In the genomic region with DNA sequence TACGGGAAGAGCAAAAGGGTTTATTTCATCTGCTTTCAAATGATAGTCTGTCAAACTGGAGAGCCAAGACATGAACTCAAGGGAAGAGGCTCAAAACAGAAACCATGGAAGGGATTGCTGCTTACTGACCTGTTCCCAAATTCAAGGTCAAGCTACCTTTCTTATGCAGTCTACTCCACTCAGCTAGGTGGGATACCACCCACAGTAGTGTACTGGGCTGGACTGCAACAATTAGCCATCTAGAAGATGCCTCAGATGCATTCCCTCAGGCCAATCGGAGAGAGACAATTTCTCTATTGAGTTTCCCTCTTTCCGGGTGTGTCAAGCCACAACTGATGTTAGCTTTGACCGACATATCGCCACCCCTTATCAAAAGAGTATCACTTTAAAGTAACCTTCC, we compare ENCODE assay signal across 24 mouse cellular contexts. TPM values are rescaled to one million over a fixed set of nuclear protein-coding genes. Genes with fewer than 3 reads are reported as not detected.
"Had no signal": no experiment of that assay in that cellular context is flagged by ENCODE, and none has a peak within 500 bp of the region (broad histone marks: within the 10 kb centered on the region; RNA-seq: fewer than 3 reads in every experiment).

No protein-coding gene starts in this region.

- H3K36me3 ChIP-seq: lung, embryonic 15.5 days; midbrain, embryonic 10.5 days; midbrain, embryonic 12.5 days; neural tube, embryonic 13.5 days; neural tube, embryonic 15.5 days had no signal

- DNase-seq: liver, postnatal 0 days; lung, adult 2 months; lung, postnatal 14 days; lung, postnatal 36 days; midbrain, embryonic 14.5 days; retina, postnatal 1 day; right cerebral cortex, adult 18-20 months; right cerebral cortex, postnatal 25 days; right cerebral cortex, postnatal 4 days; spleen, adult 18-20 months; thymus, adult 18-20 months; thymus, postnatal 14 days; thymus, postnatal 36 days had no signal

- H3K27me3 ChIP-seq: lung, embryonic 15.5 days; midbrain, embryonic 12.5 days; neural tube, embryonic 13.5 days; neural tube, embryonic 15.5 days had no signal

- H3K4me3 ChIP-seq: lung, embryonic 15.5 days; midbrain, embryonic 10.5 days; midbrain, embryonic 12.5 days; myocyte; neural tube, embryonic 13.5 days; neural tube, embryonic 15.5 days had no signal

- H3K9ac ChIP-seq: liver, postnatal 0 days; lung, embryonic 15.5 days; midbrain, embryonic 12.5 days; neural tube, embryonic 13.5 days; neural tube, embryonic 15.5 days had no signal

- H3K9me3 ChIP-seq: lung, embryonic 15.5 days; midbrain, embryonic 10.5 days; midbrain, embryonic 12.5 days; neural tube, embryonic 13.5 days; neural tube, embryonic 15.5 days had no signal

- H3K27ac ChIP-seq: lung, embryonic 15.5 days; macrophage; midbrain, embryonic 10.5 days; midbrain, embryonic 12.5 days; neural tube, embryonic 13.5 days; neural tube, embryonic 15.5 days had no signal

RNA-seq across cellular contexts. Expression of a gene that starts 47.2 kb away (rescaled TPM):
- total RNA-seq: megakaryocyte progenitor cell, adult 5-6 weeks; megakaryocyte-erythroid progenitor cell, adult 5-6 weeks had no signal
- polyA plus RNA-seq: macrophage; small intestine, adult 2 months; urinary bladder, adult 2 months had no signal
